In the genomic region with DNA sequence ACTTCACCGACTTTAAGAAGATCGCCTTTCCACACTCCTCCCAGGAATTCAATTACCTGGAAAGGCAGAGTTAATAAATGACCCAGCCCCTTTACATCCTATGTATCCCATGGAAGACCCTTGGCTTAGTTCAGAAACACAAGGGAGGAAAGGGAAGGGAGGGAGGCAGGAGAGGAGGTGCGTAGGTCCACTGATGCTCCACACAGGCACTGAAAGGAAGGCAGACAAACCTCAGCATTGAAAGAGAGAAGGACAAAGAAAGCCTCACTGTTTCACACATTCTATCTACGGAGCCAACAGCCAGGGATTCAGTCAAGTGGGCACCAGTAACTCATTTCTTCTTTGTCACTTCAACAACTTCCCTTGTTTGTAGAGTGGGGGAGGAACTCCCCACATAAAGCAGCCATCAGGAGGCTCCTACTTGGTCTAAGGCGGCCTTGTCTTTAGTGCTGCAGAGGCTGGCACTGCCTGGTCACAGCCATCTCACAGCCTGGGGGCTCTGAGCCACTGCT, we compare ENCODE assay signal across 8 mouse cellular contexts.
DNase-seq lines count a peak whose midpoint lies in the region; ATAC-seq and TF ChIP-seq lines count a peak whose summit lies in the region.
"Had no signal": no experiment of that assay in that cellular context is flagged by ENCODE, and none has a peak within 500 bp of the region (broad histone marks: within the 10 kb centered on the region; RNA-seq: fewer than 3 reads in every experiment).

No protein-coding gene starts in this region.

- DNase-seq in layer of hippocampus, adult 2 months (ENCODE audit: low spot score in 2 of 2) = peak in 1 of 2 experiments; percentile 33
- DNase-seq in layer of hippocampus, postnatal 25 days (ENCODE audit: extremely low spot score in 1 of 2, low spot score in 1 of 2) = no peak
- DNase-seq in thymus, postnatal 10 days (ENCODE audit: low spot score in 2 of 2) = no peak
- DNase-seq in retina, embryonic 14.5 days (ENCODE audit: low spot score) = no peak

- 69% methylated on average over 5 of the region's 5 CpGs for WGBS in forebrain, embryonic 16.5 days
- 36% methylated on average over 5 of the region's 5 CpGs for WGBS in hindbrain, embryonic 15.5 days
- 61% methylated on average over 5 of the region's 5 CpGs for WGBS in midbrain, embryonic 15.5 days

- H3K9me3 ChIP-seq in forebrain, embryonic 16.5 days (ENCODE audit: control insufficient read depth, low read length) = no peaks in the 10 kb centered on the region
- no peaks in the 10 kb centered on the region for H3K9me3 ChIP-seq in hindbrain, embryonic 15.5 days
- no peaks in the 10 kb centered on the region for H3K9me3 ChIP-seq in midbrain, embryonic 15.5 days
- H3K9me3 ChIP-seq: embryonic facial prominence, embryonic 15.5 days had no signal

- H3K27ac ChIP-seq in layer of hippocampus, adult 2 months = peak overlapping the region; percentile 78
- no peak overlapping the region for H3K27ac ChIP-seq in forebrain, embryonic 16.5 days (ENCODE audit: low read length)
- H3K27ac ChIP-seq in hindbrain, embryonic 15.5 days (replicated peaks) = 0 out of 2 replicates have a peak overlapping the region, but pooled peaks have one; percentile 1
- H3K27ac ChIP-seq in midbrain, embryonic 15.5 days = no peak overlapping the region
- H3K27ac ChIP-seq: embryonic facial prominence, embryonic 15.5 days had no signal

- no peak for TF ChIP-seq CTCF in layer of hippocampus, adult 2 months (conservative IDR thresholded peaks at IDR 0.05)

- H3K4me2 ChIP-seq in forebrain, embryonic 16.5 days (ENCODE audit: low read length) = no peak overlapping the region
- no peak overlapping the region for H3K4me2 ChIP-seq in hindbrain, embryonic 15.5 days
- no peak overlapping the region for H3K4me2 ChIP-seq in midbrain, embryonic 15.5 days
- H3K4me2 ChIP-seq: embryonic facial prominence, embryonic 15.5 days had no signal

- H3K4me1 ChIP-seq in forebrain, embryonic 16.5 days (replicated peaks; ENCODE audit: control insufficient read depth, insufficient read depth, low read length) = no peaks in the 10 kb centered on the region; the same call in 1 of the 2 replicates
- peaks cover 12% of the 10 kb centered on the region for H3K4me1 ChIP-seq in hindbrain, embryonic 15.5 days (replicated peaks)
- H3K4me1 ChIP-seq in midbrain, embryonic 15.5 days = no peaks in the 10 kb centered on the region; the same call in 1 of the 2 replicates
- H3K4me1 ChIP-seq: embryonic facial prominence, embryonic 15.5 days had no signal

- ATAC-seq in forebrain, embryonic 16.5 days = peak; percentile 50
- peak; percentile 81 for ATAC-seq in hindbrain, embryonic 15.5 days (ENCODE audit: low FRiP score, low read depth)
- ATAC-seq in midbrain, embryonic 15.5 days (replicated peaks) = peak; percentile 71

- H3K9ac ChIP-seq in forebrain, embryonic 16.5 days (replicated peaks; ENCODE audit: low read depth, low read length) = no peak overlapping the region
- no peak overlapping the region for H3K9ac ChIP-seq in hindbrain, embryonic 15.5 days
- no peak overlapping the region for H3K9ac ChIP-seq in midbrain, embryonic 15.5 days
- H3K9ac ChIP-seq: embryonic facial prominence, embryonic 15.5 days had no signal

- H3K4me3 ChIP-seq in layer of hippocampus, adult 2 months = no peak overlapping the region
- H3K4me3 ChIP-seq in forebrain, embryonic 16.5 days (replicated peaks; ENCODE audit: low read length) = no peak overlapping the region
- no peak overlapping the region for H3K4me3 ChIP-seq in hindbrain, embryonic 15.5 days
- H3K4me3 ChIP-seq in midbrain, embryonic 15.5 days = no peak overlapping the region
- H3K4me3 ChIP-seq: embryonic facial prominence, embryonic 15.5 days had no signal

- peaks cover 4% of the 10 kb centered on the region; the same call in 1 of the 2 replicates for H3K36me3 ChIP-seq in forebrain, embryonic 16.5 days (ENCODE audit: control insufficient read depth, insufficient read depth)
- peaks cover 5% of the 10 kb centered on the region for H3K36me3 ChIP-seq in hindbrain, embryonic 15.5 days
- H3K36me3 ChIP-seq in midbrain, embryonic 15.5 days (replicated peaks) = no peaks in the 10 kb centered on the region
- H3K36me3 ChIP-seq: embryonic facial prominence, embryonic 15.5 days had no signal

- H3K27me3 ChIP-seq in forebrain, embryonic 16.5 days (replicated peaks; ENCODE audit: control insufficient read depth, insufficient read depth, low read length) = no peaks in the 10 kb centered on the region
- H3K27me3 ChIP-seq in hindbrain, embryonic 15.5 days = no peaks in the 10 kb centered on the region
- no peaks in the 10 kb centered on the region for H3K27me3 ChIP-seq in midbrain, embryonic 15.5 days (replicated peaks)
- H3K27me3 ChIP-seq: embryonic facial prominence, embryonic 15.5 days had no signal

Comparison
In these comparisons a context has a peak if more than half of its experiments do, and no peak if none do; other contexts are left out.
1. H3K27ac ChIP-seq: peak in layer of hippocampus, adult 2 months (single experiment) and hindbrain, embryonic 15.5 days (single experiment); none in forebrain, embryonic 16.5 days (single experiment) and midbrain, embryonic 15.5 days (single experiment).
2. Peak in every context shown above with its lines, with median percentiles within 50 percentile points of each other: ATAC-seq.